Mouse (Mus musculus): ENCODE data around the gene Atxn10. TPM values are rescaled to one million over a fixed set of nuclear protein-coding genes. Genes with fewer than 3 reads are reported as not detected.
A peak's percentile ranks its signal among the peaks of the same experiment; 100 is the strongest.

The Atxn10 gene
- total RNA-seq, 1 experiment from 2014 or later, result 131 TPM

DNA sequence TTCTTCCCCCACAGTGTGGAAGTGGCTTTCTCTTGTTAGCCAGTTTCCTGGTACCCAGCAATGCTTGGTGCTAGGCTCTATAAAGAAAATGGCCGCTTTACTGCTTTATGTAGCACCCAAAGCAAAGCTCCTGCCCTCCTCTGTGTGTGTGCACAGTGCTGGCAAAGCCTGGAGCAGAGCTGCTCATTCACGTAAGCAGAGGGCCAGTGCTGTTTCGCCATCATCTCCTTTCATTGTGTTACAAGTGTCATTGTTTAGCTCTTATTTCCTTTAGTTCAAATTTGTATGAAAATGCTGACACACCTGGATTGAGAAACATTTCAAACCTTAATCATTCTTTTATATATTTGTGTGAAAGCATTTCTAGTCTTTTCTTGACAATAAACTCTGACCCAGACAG, 69.5 kb downstream of the Atxn10 start:
- no peak for DNase-seq

DNA sequence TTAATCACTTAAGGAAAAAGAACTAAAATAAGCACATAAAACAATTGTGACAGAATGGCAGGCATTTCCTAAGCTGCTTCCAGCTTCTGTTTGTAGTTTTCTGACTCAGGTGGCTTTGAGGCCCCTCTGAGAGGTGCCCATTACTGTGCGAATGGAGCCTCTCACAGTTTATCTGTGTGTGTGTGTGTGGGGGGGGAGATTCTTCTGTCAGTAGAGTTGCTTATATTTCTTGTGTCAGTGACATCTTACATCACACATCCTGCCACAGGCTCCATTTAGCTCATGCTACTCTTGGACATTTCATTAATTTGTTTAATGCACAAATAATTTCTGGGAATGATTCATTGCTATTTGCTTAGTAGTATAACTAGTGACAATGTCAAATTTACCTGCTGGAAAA, 70.8 kb downstream of the Atxn10 start:
- no peak for DNase-seq

DNA sequence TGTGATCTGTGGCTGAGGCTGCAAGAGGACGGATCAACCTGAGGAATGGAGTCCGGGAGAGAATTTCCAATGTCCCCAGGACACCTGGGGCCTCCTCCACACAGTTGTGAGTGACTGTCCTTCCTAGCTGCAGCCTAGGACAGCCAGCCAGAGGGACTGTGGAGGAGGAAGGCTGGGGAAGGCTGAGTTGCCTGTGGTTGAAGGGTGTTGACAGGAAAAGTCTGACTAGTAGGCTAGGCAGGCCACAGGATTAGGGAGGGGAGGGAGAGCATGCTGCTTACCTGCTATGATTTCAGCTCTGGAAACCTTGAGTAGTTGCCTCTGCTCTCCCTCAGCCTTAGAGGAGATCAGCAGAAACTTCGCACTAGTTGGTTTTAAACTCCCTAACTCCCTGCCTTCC, 71.3 kb downstream of the Atxn10 start:
- no peak for DNase-seq

DNA sequence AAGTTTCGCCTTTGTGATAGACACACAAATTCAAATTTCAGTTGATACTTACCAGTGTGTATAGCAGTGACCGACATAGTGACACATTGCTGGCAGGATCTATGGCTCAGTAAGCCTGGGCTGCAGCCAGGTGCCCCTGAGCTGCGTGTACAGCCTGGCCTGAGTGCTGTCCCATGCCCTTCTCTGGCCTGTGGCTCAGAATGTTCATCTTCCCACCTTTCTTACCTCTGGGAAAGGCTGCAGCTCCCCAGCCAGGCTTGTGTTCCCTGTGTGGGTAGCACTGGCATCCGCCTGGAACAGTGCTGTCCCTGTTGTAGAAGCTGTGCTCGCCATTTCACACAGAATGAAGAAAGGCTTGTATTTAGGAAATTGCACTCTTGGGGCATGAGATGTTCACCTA, 72.7 kb downstream of the Atxn10 start:
- no peak for DNase-seq

- DNase-seq, result no peak
These were observed 73.3 kb downstream of the Atxn10 start for GRCm38 (mm10) chr15:85409245-85409783.

DNA sequence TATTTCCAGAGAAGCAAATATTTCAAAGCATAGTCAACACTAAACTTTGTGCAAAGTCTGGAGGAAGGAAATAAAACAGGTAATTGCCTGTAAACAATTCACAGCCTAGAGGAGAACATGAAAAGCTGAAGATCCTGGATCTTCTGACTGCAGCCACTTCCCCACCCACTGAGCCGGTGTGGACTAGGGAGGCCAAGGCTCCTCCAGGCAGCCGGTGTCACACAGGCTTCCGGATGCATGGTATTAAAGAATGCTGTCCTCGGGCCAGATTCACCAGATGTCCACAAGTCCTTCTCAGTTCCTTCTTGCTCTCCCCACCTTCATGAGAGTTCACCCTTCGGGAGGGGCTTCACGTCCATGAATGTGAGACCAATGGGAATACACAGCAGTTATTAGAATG, 73.8 kb downstream of the Atxn10 start:
- DNase-seq, result no peak

- no peak for DNase-seq
These were observed 78.6 kb downstream of the Atxn10 start for GRCm38 (mm10) chr15:85414620-85415019.

DNA sequence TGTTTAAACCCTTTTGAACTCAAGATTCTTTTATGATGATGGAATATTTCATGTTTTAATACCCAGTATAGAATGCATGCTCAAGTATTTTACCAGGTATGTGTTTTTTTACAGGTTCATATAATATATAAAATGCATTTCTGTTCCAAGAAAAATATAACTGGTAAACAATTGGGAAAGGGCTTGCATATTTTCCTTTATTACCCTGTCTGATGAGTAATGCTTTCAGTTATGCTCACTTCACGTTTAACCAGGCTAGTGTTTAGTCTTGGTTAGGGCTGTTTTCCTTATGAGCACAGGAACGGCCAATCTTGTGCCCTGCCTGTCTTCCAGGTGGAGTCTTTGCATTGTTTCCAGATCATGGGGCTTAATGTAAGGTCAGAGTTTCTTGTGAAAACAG, 84.6 kb downstream of the Atxn10 start:
- DNase-seq, result no peak

DNA sequence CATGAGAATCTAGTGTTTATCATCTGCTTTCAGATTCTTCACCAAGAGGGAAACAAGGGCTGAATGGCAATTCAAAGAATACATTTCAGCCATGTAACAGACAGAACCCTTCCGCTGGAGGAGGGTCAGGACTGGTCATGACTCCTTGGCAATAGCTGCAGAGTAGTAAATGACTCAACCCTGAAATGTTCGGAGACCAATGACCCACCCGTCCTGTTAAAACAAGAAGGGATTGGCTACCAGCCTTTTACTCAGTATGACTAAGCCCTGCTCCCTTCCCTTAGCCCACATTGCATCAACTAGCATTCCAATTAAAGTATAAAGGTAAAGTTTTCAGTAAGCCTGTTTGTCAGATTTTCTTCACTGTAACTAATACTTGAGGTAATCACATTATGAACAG, 88.2 kb downstream of the Atxn10 start:
- DNase-seq, result peak; percentile 11

GRCm38 (mm10) chr15:85428140-85428539, 92.1 kb downstream of the Atxn10 start:
- no peak for DNase-seq

DNA sequence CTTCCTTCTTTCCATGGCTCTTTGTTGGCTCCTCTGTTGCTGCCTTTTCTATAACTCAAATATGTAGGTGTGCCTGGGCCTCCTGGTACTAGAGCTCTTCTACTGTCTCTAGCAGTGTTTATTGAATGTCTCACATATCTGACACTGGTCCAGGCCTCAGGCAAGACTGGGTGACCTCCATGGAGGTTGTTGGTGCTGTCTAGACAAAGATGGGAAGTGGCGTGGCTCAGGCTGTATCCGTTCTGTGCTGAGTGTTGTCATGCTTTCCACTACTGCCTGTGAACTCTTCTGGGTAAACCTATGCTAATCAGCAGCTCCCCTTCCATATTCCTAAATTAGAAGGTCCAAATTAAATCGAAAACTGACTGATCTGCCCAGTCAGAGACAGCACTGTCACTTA, 106.5 kb downstream of the Atxn10 start:
- DNase-seq, result no peak

DNA sequence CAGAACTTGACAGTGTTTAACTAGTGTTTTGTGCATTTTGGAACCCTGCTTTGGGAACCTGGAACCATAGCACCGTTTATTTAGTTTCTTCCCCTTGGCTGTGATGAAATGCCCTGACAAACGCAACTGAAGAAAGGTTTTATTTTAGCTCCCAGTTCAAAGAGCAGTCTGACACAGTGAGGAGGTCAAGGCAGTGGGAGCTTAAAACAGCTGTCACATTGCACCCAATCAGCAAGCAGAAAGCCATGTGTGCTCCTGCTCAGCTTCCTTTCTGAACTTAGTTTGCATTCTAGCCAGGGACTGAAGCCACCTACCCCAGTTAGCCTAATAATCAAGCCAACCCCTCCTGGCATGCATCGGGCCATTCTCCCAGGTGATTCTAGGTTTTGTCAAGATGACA, 110.6 kb downstream of the Atxn10 start:
- no peak for DNase-seq

DNA sequence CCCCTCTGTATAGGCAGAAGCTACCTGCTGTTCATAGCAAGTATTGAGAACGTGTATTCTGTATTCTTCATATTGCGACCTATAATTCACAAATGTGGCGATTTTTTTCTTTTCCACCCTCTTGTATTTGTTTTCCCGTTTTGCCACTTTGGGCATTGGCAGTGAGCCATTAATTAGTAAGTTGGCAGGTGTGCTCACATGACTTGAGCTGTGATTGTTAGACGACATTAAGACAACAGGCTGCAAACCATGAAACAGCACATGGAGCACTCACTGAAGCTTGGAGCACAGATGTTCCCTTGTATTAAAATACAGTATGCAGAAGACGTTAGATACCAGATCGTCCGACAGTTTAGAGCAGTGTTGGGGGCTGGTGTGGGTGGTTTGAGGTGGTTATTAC, 120.8 kb downstream of the Atxn10 start:
- no peak for DNase-seq

- no peak for DNase-seq
These were observed 121.8 kb downstream of the Atxn10 start for GRCm38 (mm10) chr15:85457838-85458237.

GRCm38 (mm10) chr15:85458631-85459082, 122.6 kb downstream of the Atxn10 start:
- no peak for DNase-seq

- DNase-seq, result no peak
These were observed 125.5 kb downstream of the Atxn10 start for GRCm38 (mm10) chr15:85461541-85461940.

DNA sequence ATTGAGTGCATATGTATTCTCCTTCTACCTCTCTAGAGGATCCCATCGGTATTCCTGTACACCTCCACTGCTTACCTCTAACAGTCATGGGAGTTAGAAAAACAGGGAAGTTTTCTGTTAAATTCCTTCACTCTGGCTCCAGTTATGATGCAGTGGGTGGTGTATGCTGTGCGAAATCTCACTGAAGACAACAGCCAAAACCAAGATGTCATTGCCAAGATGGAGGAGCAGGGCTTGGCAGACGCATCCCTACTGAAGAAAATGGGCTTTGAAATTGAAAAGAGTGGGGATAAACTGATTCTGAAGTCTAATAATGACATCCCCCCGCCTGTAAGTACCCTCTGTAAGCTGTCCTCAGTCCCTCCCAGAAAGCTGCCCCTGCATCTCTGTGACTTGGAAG, 126.1 kb downstream of the Atxn10 start:
- DNase-seq, result no peak

GRCm38 (mm10) chr15:85463027-85463790, 127.2 kb downstream of the Atxn10 start:
- no peak for DNase-seq

- DNase-seq, result no peak
These were observed 128.1 kb downstream of the Atxn10 start for GRCm38 (mm10) chr15:85464190-85464589.

GRCm38 (mm10) chr15:85464823-85465565, 128.9 kb downstream of the Atxn10 start:
- no peak for DNase-seq

- no peak for DNase-seq
These were observed 130.5 kb downstream of the Atxn10 start for GRCm38 (mm10) chr15:85466456-85467067.

- no peak for DNase-seq
These were observed 133.4 kb downstream of the Atxn10 start for GRCm38 (mm10) chr15:85469401-85469800.

- DNase-seq, result peak; percentile 16
These were observed 138.7 kb downstream of the Atxn10 start for GRCm38 (mm10) chr15:85474697-85475096.

Measured in adrenal gland, postnatal 25 days (tissue).